Comparison of ENCODE assay signal across 8 mouse cellular contexts in the genomic region with DNA sequence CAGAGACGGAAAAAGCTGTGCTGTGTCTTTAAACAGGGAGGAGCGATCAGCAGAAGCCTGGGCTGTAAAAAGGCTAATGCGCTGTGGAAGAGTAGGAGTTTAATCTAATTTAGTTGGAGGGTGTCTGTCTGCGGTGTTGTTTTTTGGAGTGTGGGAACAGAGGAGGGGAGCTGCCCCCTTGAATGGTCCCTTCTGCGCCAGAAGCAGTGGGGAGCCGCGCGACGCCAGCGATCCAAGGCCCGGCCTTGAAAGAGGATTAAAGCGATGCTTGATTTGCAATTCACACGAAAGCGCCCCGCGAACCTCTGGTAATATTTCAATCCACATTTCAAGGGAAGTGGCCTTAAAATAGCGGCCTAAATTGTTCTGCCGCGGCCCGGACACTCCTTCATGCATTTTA. TPM values are rescaled to one million over a fixed set of nuclear protein-coding genes. Genes with fewer than 3 reads are reported as not detected.
DNase-seq lines count a peak whose midpoint lies in the region; ATAC-seq lines count a peak whose summit lies in the region.

No protein-coding gene starts in this region.

- 5% methylated on average over 20 of the region's 20 CpGs for WGBS in intestine, embryonic 16.5 days

- H3K27me3 ChIP-seq in intestine, embryonic 16.5 days (replicated peaks; ENCODE audit: control insufficient read depth, insufficient read depth, low read length), result peaks cover 45% of the 10 kb centered on the region

- no peaks in the 10 kb centered on the region for H3K36me3 ChIP-seq in intestine, embryonic 16.5 days (ENCODE audit: control insufficient read depth, insufficient read depth, low read length)

- H3K27ac ChIP-seq in intestine, embryonic 16.5 days (ENCODE audit: low read length), result no peak overlapping the region

- no peak for ATAC-seq in intestine, embryonic 16.5 days

- H3K9me3 ChIP-seq in intestine, embryonic 16.5 days (ENCODE audit: control insufficient read depth, low read length), result no peaks in the 10 kb centered on the region

- peaks cover 30% of the 10 kb centered on the region for H3K4me1 ChIP-seq in intestine, embryonic 16.5 days (ENCODE audit: control insufficient read depth, insufficient read depth, low read length)

- 0 out of 2 replicates have a peak overlapping the region, but pooled peaks have one; percentile 17 for H3K9ac ChIP-seq in intestine, embryonic 16.5 days (ENCODE audit: low read depth, low read length)

- intact Hi-C loops in left cerebral cortex, postnatal 4 days (cut with DNase I), result no loop called here

- peak overlapping the region; percentile 44 for H3K4me2 ChIP-seq in intestine, embryonic 16.5 days (ENCODE audit: low read depth, low read length)

- peak; percentile 29 for DNase-seq in adrenal gland, adult 2 months
- DNase-seq in adrenal gland, adult 18-20 months (ENCODE audit: low spot score in 2 of 2), result no peak
- DNase-seq in left cerebral cortex, postnatal 4 days, result peak; percentile 53
- DNase-seq in left cerebral cortex, adult 9 months (ENCODE audit: low spot score in 2 of 2), result no peak
- peak; percentile 70 for DNase-seq in retina, postnatal 1 day
- DNase-seq in layer of hippocampus, postnatal 25 days (ENCODE audit: extremely low spot score in 1 of 2, low spot score in 1 of 2), result no peak
- no peak for DNase-seq in urinary bladder, postnatal 14 days (ENCODE audit: low spot score)

- peak overlapping the region; percentile 37 for H3K4me3 ChIP-seq in intestine, embryonic 16.5 days (ENCODE audit: low read length)

RNA-seq across cellular contexts. Expression of a gene that starts 3.8 kb away (rescaled TPM):
- 1 to 10 TPM in 1 of 2 experiments, under 1 TPM in 1; 0.26 to 1.1 TPM for total RNA-seq in adrenal gland, adult 2 months (2021)
- 3.3 and 3.9 TPM in 2 replicates for polyA plus RNA-seq in adrenal gland, adult 2 months (2012; rRNA removed)
- total RNA-seq in adrenal gland, adult 18-20 months (2021), result under 1 TPM; 0.16 to 0.40 TPM
- total RNA-seq in left cerebral cortex, postnatal 4 days (2021), result 1 to 10 TPM; 3.0 TPM
- 0.47 and 0.53 TPM in 2 replicates for polyA plus RNA-seq in intestine, embryonic 16.5 days (2015; fragmentation: Nextera tagmentation; extraction: Ambion mirVana)
- total RNA-seq in layer of hippocampus, postnatal 25 days (2021), result under 1 TPM; 0.71 to 0.87 TPM

Comparison
In these comparisons a context has a peak if more than half of its experiments do, and no peak if none do; other contexts are left out.
1. DNase-seq: peak in adrenal gland, adult 2 months (single experiment), left cerebral cortex, postnatal 4 days (single experiment) and retina, postnatal 1 day (single experiment); none in adrenal gland, adult 18-20 months (0 of 2), left cerebral cortex, adult 9 months (0 of 2), layer of hippocampus, postnatal 25 days (0 of 2) and urinary bladder, postnatal 14 days (single experiment).